Mouse (Mus musculus): Measurements from ENCODE around the gene Lfng. TPM values are rescaled to one million over a fixed set of nuclear protein-coding genes. Genes with fewer than 3 reads are reported as not detected.
A peak's percentile ranks its signal among the peaks of the same experiment; 100 is the strongest.

Lfng gene
- total RNA-seq, 2 experiments from 2014 or later, result 19.7 to 20.7 TPM

- intact Hi-C loops (cut with DNase I), result no loop called here
- DNase-seq, result no peak
Observed at GRCm38 (mm10) chr5:140589082-140589774, 17.9 kb upstream of the Lfng start.

GRCm38 (mm10) chr5:140594846-140595245 is 12.3 kb upstream of the Lfng start:
- intact Hi-C loops (cut with DNase I), result no loop called here
- DNase-seq, result no peak

- intact Hi-C loops (cut with DNase I), result no loop called here
- no peak for DNase-seq
Observed at GRCm38 (mm10) chr5:140596426-140596825, 10.7 kb upstream of the Lfng start.

DNA sequence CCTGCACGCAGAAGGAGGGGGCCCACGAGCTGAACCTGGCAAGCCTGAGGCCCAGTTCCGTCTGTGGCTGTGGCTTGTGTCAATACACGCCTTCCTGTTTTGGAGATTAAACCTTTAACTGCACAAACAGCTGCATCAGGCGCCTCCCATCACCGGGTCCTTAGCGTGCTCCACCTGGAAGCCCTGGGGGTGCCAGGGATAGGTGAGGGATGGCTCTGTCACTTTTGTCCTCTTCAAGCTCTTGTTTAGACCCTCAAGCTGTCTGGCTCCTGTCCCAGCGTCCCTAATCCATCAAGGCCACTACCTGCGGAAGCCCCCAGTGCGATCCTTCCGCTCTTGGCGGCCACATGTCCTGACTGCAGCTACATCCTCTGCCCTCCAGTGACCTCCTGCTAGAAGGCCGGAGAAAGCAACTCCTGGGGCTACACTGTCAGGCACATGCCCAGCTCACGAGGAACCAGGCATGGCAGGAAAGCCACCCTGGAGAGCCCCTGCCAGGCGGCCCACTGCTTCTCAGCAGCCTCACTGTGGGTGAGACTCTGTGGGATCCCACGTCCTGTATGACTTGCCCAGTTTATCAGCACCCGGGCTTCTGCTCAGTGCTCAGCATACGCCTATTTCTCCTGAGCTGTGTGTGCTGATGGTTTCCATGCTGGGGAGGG is 10.1 kb upstream of the Lfng start:
- no peak for DNase-seq
- intact Hi-C loops (cut with DNase I), result no loop called here

GRCm38 (mm10) chr5:140597787-140598186 is 9.3 kb upstream of the Lfng start:
- intact Hi-C loops (cut with DNase I), result no loop called here
- no peak for DNase-seq

DNA sequence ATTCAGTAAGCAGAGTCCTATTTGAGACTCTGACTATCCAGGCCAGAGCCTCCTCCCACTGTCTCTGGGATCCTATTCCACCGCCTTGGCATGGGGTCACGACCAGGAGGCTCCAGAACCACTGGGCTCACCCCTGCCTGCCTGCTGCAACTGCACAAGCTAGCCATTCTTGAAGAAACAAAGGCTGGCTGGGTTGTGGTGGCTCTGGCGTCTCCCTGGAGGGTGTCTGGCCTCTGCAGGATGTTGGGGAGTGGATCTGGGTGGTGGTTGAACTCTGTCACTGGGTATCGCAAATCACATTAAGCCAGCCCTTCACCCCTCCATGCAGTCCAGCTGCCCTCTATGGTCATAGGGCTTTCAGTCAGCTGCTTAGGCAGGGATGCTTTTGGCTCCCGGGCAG is 7.2 kb upstream of the Lfng start:
- intact Hi-C loops (cut with DNase I), result no loop called here
- DNase-seq, result no peak

DNA sequence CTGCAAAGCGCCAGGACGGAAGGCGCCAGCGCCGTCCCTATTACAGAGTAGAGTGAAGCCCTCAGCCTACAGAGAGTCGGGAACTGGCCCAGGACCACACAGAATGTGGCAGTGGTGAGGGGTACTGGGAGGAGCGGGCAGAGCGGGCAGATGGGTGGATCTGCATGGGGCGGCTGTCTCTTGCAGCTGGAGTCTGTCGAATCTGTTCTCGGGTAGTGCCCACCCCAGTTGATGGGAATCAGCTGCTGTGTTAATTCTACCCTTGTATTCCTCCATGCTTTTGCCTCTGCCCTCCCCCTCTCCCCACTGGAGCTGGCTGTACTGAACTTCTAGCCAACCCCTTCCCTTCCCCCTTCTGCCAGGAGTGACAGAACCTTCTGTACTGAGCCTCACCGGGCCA is 5.4 kb upstream of the Lfng start:
- intact Hi-C loops (cut with DNase I), result no loop called here
- DNase-seq, result peak; percentile 78

GRCm38 (mm10) chr5:140602540-140602939 is 4.6 kb upstream of the Lfng start:
- no peak for DNase-seq
- intact Hi-C loops (cut with DNase I), result no loop called here

GRCm38 (mm10) chr5:140604386-140604785 is 2.7 kb upstream of the Lfng start:
- intact Hi-C loops (cut with DNase I), result no loop called here
- DNase-seq, result no peak

DNA sequence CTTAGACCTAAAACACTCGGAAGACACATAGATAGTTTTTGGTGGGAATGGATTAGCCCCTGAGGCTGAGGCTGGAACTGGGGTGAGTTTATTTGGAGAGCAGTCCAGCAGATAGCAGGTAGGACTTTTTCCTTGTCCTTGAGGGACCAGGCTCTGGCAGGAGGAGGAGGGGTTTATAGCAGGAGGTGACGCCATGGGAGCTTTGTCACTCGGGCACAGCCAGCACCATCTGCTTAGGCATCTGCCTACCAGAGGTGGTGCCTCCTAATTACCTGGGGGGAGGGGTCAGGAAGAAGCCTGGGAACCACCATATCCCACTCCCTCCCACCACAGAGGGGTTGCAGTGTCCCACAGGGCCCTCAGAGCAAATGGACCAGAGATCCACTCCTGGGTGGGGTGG is 1.9 kb upstream of the Lfng start:
- intact Hi-C loops (cut with DNase I), result no loop called here
- DNase-seq, result no peak

DNA sequence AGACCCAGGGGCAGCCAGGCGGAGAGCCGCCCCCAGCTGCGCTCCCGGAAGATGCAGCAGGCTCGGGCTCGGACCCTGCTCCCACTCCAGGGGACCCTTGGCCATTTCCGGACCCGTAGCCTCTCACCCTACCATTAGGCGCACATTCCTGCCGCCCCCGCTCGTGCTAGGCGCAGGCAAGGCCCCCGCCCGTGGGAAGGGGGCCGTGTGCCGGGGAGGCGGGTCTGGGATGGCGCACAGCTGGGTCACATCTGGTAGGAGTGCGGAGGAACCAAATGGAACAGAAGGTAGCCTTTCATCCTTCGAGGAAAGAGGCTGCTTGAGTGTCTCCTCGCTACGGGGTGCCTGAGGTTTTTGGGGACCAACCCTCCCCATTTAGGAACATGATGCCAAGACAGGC is 734 bp upstream of the Lfng start:
- intact Hi-C loops (cut with DNase I), result no loop called here
- DNase-seq, result no peak

GRCm38 (mm10) chr5:140607836-140608633 is 915 bp downstream of the Lfng start:
- intact Hi-C loops (cut with DNase I), result no loop called here
- DNase-seq, result no peak

DNA sequence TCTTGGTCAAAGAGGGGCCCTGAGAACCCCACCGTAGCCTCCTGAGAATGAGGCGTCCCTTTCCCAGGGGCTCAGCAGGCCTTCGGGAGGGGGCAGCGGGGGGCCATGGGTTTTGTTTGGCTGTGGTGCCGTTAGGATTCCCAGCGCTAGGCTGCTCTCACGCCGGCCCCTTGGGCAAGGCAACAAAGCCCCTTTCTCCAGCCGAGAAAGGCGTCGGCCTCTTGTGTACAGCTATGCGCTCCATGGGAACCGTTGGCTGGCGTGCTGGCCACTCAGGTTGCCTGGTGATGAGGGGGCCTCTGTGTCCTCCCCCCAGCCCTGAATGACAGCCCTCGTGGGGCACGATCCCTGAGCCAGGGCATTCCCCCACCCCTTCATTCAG is 1.5 kb downstream of the Lfng start:
- intact Hi-C loops (cut with DNase I), result no loop called here
- peak; percentile 67 for DNase-seq

- intact Hi-C loops (cut with DNase I), result no loop called here
- DNase-seq, result peak; percentile 82
Observed at GRCm38 (mm10) chr5:140609511-140610272, 2.6 kb downstream of the Lfng start.

DNA sequence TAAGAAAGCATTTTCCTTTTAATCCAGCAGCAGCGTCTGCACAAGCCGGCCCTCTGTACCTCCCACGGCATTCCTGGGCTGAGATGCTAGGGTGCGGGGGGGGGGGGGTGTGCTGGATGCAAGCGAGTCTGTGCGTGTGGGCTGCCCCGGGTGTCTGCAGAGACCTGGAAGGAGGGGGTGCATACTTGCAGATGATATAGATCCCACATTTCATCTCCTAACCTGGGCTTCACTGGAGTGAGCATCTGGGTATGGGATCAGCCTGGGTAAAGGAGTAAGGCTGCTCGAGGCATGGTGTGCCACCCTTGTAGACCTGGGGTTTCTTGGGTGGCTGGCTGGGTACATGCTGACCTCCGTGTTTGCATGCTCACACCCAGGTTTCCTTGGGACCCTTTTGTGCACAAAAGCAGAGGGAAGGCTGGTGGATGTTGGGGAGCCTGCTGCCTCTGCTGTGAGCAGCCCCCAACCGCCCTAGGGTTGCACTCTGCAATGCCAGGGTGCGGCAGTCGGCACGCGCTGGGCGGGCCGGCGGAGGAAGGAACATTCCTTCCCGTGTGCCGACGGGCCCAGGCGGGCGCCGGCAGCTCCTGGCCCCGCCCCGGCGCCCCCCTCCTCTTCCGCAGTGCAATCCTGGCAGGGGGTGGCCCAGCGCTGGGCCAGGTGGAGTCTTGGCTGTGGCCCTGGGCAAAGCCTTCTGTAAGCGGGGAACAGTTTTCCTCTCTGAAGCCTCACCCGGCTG is 3.3 kb downstream of the Lfng start:
- peak; percentile 57 for DNase-seq
- intact Hi-C loops (cut with DNase I), result no loop called here

DNA sequence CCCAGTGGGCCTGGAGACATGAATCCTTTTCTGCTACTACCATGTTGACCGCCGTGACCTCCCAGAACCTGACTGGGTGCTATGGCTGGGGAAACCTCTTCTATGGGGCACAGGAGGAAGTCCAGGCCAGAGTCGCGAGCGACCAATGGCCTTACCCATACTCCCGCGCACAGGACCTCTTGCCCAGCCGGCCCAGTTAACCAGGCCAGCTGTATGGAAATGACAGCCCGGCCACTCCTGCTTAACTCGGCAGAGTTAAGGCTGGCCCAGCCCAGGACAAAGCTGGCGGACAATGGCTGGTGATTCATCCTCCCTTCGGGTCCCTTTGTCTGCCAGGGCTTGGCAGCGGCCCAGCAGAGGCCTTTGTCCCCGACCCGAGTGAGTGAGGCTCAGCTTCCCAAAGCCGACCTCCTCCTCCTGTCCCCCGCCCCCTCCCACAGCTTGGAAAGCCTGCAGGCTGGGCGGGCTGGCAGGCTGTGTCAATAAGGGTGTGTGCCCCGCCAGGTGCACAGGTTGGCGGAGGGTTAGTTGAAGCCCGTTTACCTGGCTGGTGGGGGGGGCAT is 4.0 kb downstream of the Lfng start:
- peak; percentile 92 for DNase-seq
- intact Hi-C loops (cut with DNase I), result no loop called here

GRCm38 (mm10) chr5:140611611-140612185 is 4.6 kb downstream of the Lfng start:
- DNase-seq, result no peak
- intact Hi-C loops (cut with DNase I), result no loop called here

GRCm38 (mm10) chr5:140612191-140612590 is 5.1 kb downstream of the Lfng start:
- no peak for DNase-seq
- intact Hi-C loops (cut with DNase I), result no loop called here

- no peak for DNase-seq
- intact Hi-C loops (cut with DNase I), result no loop called here
Observed at GRCm38 (mm10) chr5:140614141-140614540, 7.0 kb downstream of the Lfng start.

- DNase-seq, result no peak
- intact Hi-C loops (cut with DNase I), result loop anchor here (5.0 kb wide), 1 partner anchor 73 kb away; no protein-coding TSS in a partner anchor
Observed at GRCm38 (mm10) chr5:140614837-140615236, 7.7 kb downstream of the Lfng start.

Measured in left cerebral cortex, postnatal 4 days (tissue).